Mouse (Mus musculus): ENCODE measurements around the gene Pnpla3. TPM values are rescaled to one million over a fixed set of nuclear protein-coding genes. Genes with fewer than 3 reads are reported as not detected.

The Pnpla3 gene
- polyA plus RNA-seq, 1 experiment, result 1.5 TPM

- TF ChIP-seq POLR2A (IDR thresholded peaks at IDR 0.05; ENCODE audit: control insufficient read depth, low read depth, low read length) (no peak), CTCF (IDR thresholded peaks at IDR 0.05; ENCODE audit: control insufficient read depth, insufficient read depth, insufficient replicate concordance, low read depth, low read length) (no peak)
- Histone ChIP-seq H3K27me3 (ENCODE audit: control insufficient read depth, insufficient read depth, low read length) (no peaks in the 10 kb centered on the region), H3K36me3 (ENCODE audit: control insufficient read depth, insufficient read depth, low read length) (no peaks in the 10 kb centered on the region), H3K4me1 (ENCODE audit: control insufficient read depth, insufficient read depth, low read length) (peaks cover 2% of the 10 kb centered on the region; the same call in 1 of the 2 replicates), H3K27ac (ENCODE audit: control insufficient read depth, insufficient read depth, low read depth, low read length) (peak overlapping the region; percentile 14; the same call in 1 of the 2 replicates), H3K4me3 (ENCODE audit: control insufficient read depth, low read depth, low read length) (peak overlapping the region; percentile 66)
Measured at GRCm38 (mm10) chr15:84216461-84217084, 48.9 kb downstream of the Pnpla3 start.

GRCm38 (mm10) chr15:84217969-84218782 lies 50.5 kb downstream of the Pnpla3 start:
- Histone ChIP-seq H3K36me3 (ENCODE audit: control insufficient read depth, insufficient read depth, low read length) (no peaks in the 10 kb centered on the region), H3K27ac (ENCODE audit: control insufficient read depth, insufficient read depth, low read depth, low read length) (no peak overlapping the region), H3K27me3 (ENCODE audit: control insufficient read depth, insufficient read depth, low read length) (no peaks in the 10 kb centered on the region), H3K4me1 (ENCODE audit: control insufficient read depth, insufficient read depth, low read length) (no peaks in the 10 kb centered on the region), H3K4me3 (ENCODE audit: control insufficient read depth, low read depth, low read length) (no peak overlapping the region)
- TF ChIP-seq POLR2A (IDR thresholded peaks at IDR 0.05; ENCODE audit: control insufficient read depth, low read depth, low read length) (no peak), CTCF (IDR thresholded peaks at IDR 0.05; ENCODE audit: control insufficient read depth, insufficient read depth, insufficient replicate concordance, low read depth, low read length) (no peak)

GRCm38 (mm10) chr15:84218783-84219271 lies 51.2 kb downstream of the Pnpla3 start:
- Histone ChIP-seq H3K4me3 (ENCODE audit: control insufficient read depth, low read depth, low read length) (no peak overlapping the region), H3K27me3 (ENCODE audit: control insufficient read depth, insufficient read depth, low read length) (no peaks in the 10 kb centered on the region), H3K4me1 (ENCODE audit: control insufficient read depth, insufficient read depth, low read length) (no peaks in the 10 kb centered on the region)

GRCm38 (mm10) chr15:84221539-84221938 lies 53.9 kb downstream of the Pnpla3 start:
- no peaks in the 10 kb centered on the region for H3K36me3 ChIP-seq (ENCODE audit: control insufficient read depth, insufficient read depth, low read length)
- no peak overlapping the region for H3K4me3 ChIP-seq (ENCODE audit: control insufficient read depth, low read depth, low read length)
- no peaks in the 10 kb centered on the region for H3K27me3 ChIP-seq (ENCODE audit: control insufficient read depth, insufficient read depth, low read length)
- TF ChIP-seq POLR2A (IDR thresholded peaks at IDR 0.05; ENCODE audit: control insufficient read depth, low read depth, low read length), result no peak
- no peak for TF ChIP-seq CTCF (IDR thresholded peaks at IDR 0.05; ENCODE audit: control insufficient read depth, insufficient read depth, insufficient replicate concordance, low read depth, low read length)
- no peaks in the 10 kb centered on the region for H3K4me1 ChIP-seq (ENCODE audit: control insufficient read depth, insufficient read depth, low read length)
- no peak overlapping the region for H3K27ac ChIP-seq (ENCODE audit: control insufficient read depth, insufficient read depth, low read depth, low read length)

More at GRCm38 (mm10) chr15:84218783-84219271, 51.2 kb downstream of the Pnpla3 start:
- H3K36me3 ChIP-seq (ENCODE audit: control insufficient read depth, insufficient read depth, low read length), result no peaks in the 10 kb centered on the region
- H3K27ac ChIP-seq (ENCODE audit: control insufficient read depth, insufficient read depth, low read depth, low read length), result no peak overlapping the region
- TF ChIP-seq CTCF (IDR thresholded peaks at IDR 0.05; ENCODE audit: control insufficient read depth, insufficient read depth, insufficient replicate concordance, low read depth, low read length) (no peak), POLR2A (IDR thresholded peaks at IDR 0.05; ENCODE audit: control insufficient read depth, low read depth, low read length) (no peak)

- H3K27ac ChIP-seq (ENCODE audit: control insufficient read depth, insufficient read depth, low read depth, low read length), result no peak overlapping the region
- no peaks in the 10 kb centered on the region for H3K4me1 ChIP-seq (ENCODE audit: control insufficient read depth, insufficient read depth, low read length)
- TF ChIP-seq POLR2A (IDR thresholded peaks at IDR 0.05; ENCODE audit: control insufficient read depth, low read depth, low read length) (no peak), CTCF (IDR thresholded peaks at IDR 0.05; ENCODE audit: control insufficient read depth, insufficient read depth, insufficient replicate concordance, low read depth, low read length) (no peak; the same call in 1 of the 2 replicates)
- no peaks in the 10 kb centered on the region for H3K36me3 ChIP-seq (ENCODE audit: control insufficient read depth, insufficient read depth, low read length)
- H3K27me3 ChIP-seq (ENCODE audit: control insufficient read depth, insufficient read depth, low read length), result no peaks in the 10 kb centered on the region
- no peak overlapping the region for H3K4me3 ChIP-seq (ENCODE audit: control insufficient read depth, low read depth, low read length)
Measured at GRCm38 (mm10) chr15:84223423-84223822, 55.8 kb downstream of the Pnpla3 start.

GRCm38 (mm10) chr15:84224779-84225178 lies 57.1 kb downstream of the Pnpla3 start:
- Histone ChIP-seq H3K36me3 (ENCODE audit: control insufficient read depth, insufficient read depth, low read length) (no peaks in the 10 kb centered on the region), H3K27me3 (ENCODE audit: control insufficient read depth, insufficient read depth, low read length) (no peaks in the 10 kb centered on the region), H3K4me3 (ENCODE audit: control insufficient read depth, low read depth, low read length) (no peak overlapping the region), H3K4me1 (ENCODE audit: control insufficient read depth, insufficient read depth, low read length) (no peaks in the 10 kb centered on the region), H3K27ac (ENCODE audit: control insufficient read depth, insufficient read depth, low read depth, low read length) (no peak overlapping the region)
- no peak for TF ChIP-seq POLR2A (IDR thresholded peaks at IDR 0.05; ENCODE audit: control insufficient read depth, low read depth, low read length)
- TF ChIP-seq CTCF (IDR thresholded peaks at IDR 0.05; ENCODE audit: control insufficient read depth, insufficient read depth, insufficient replicate concordance, low read depth, low read length), result no peak

GRCm38 (mm10) chr15:84226918-84227317 lies 59.3 kb downstream of the Pnpla3 start:
- TF ChIP-seq CTCF (IDR thresholded peaks at IDR 0.05; ENCODE audit: control insufficient read depth, insufficient read depth, insufficient replicate concordance, low read depth, low read length), result no peak
- TF ChIP-seq POLR2A (IDR thresholded peaks at IDR 0.05; ENCODE audit: control insufficient read depth, low read depth, low read length), result no peak
- no peaks in the 10 kb centered on the region for H3K27me3 ChIP-seq (ENCODE audit: control insufficient read depth, insufficient read depth, low read length)
- H3K27ac ChIP-seq (ENCODE audit: control insufficient read depth, insufficient read depth, low read depth, low read length), result no peak overlapping the region
- H3K4me3 ChIP-seq (ENCODE audit: control insufficient read depth, low read depth, low read length), result no peak overlapping the region
- no peaks in the 10 kb centered on the region for H3K36me3 ChIP-seq (ENCODE audit: control insufficient read depth, insufficient read depth, low read length)
- no peaks in the 10 kb centered on the region for H3K4me1 ChIP-seq (ENCODE audit: control insufficient read depth, insufficient read depth, low read length)
